Mouse (Mus musculus): ENCODE data around the gene Teddm3.
"Not testable (repeated sequence)": the region's sequence is repeated elsewhere in the genome, so short reads cannot be mapped to it uniquely, and the experiment has no call there.

Teddm3 gene

DNA sequence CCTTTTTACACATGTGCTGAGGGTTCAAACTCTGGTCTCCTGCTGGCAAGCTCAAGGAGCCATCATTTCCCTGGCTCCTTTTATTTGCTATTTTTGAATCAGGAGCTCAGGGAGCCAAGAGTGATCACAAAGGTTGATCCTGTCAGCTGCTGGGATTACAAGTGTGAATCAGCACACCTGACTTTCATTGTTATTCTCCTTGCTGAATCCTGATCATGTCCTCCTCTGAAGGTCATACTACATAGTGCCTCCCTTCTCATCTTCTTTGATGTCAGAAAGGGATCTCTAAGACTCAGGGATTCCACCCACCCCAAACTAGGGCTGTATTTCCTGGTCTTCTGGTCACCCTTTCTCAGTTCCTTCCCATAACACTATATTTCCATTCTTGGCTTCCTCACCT, 3.9 kb downstream of the Teddm3 start:
- no peak for DNase-seq

- DNase-seq = not testable (repeated sequence)
Observed at GRCm38 (mm10) chr16:21148451-21148850, 5.3 kb downstream of the Teddm3 start.

DNA sequence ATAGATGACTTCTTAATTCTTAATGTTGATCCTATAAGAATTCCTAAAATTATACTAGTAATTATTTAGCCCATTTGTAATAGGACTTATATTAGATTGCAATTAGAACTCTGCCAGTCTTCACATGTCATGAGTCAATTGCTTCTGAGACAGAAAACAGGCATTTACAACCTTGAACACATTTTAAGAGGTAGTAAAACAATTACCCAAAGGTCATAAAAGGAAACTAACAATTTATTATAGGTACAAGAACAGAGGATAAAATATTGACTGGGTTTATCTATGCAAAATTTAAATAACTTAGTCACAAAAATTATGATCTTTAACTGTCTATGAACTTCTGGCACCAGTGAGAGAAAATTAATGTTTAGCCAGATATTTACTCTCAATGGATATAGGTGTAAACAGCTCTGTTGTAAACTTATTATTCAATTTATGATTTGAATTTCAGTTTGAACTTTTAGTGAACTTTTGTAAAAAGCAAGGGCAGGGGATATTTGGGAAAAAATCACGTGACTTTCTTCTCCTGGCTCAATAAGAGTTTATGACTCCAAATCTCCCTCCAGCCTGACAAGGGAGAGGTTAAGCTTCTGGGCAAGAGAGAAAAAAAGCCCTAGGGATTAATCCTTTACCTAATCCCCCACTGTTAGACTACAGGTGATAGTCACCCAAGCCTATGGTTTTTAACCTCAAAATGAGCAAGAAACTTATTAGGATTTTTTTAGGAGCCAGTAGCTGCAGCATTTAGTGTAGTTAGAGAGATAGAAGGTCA, 17.3 kb downstream of the Teddm3 start:
- DNase-seq = no peak

- peak in 1 of 2 experiments; percentile 9 for DNase-seq
Observed at GRCm38 (mm10) chr16:21127666-21128065, 26.1 kb downstream of the Teddm3 start.

DNA sequence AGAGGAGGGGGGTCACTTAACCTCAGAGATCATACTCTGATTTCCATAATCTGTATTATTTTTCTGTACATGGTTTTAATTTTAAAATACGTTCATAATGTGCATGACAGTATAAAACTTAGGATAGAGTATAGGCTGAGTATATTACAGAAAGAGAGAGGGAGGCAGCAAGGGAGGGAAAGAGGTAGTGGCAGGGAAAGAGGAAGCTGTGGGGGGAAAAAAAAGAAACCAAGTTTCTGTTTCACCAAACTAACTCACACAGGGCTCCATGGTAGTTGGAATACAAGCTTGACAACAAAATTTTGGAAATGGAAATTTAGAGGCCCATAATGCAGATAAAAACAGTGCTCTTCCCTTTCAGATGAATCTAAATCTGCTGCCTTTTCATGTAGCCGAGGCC, 31.0 kb downstream of the Teddm3 start:
- not testable (repeated sequence) for DNase-seq

DNA sequence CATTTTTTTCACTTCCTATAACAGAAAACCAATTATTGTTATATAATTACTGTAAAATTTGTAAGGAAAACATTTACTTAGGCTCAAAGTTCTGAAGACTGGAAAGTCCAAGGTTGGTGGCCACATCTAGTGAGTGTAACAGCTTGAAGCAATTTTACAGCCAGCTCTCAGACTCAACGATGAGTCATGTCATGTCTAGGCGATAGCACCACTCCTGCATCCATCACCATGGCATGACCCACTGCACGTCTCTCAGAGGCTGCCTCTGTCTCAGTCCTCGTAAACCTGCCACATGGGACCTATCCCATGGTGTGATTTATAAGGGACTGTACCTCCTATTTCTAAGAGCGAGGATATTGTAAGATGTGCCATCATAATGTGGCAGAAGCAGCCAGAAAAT, 37.7 kb downstream of the Teddm3 start:
- no peak for DNase-seq

DNA sequence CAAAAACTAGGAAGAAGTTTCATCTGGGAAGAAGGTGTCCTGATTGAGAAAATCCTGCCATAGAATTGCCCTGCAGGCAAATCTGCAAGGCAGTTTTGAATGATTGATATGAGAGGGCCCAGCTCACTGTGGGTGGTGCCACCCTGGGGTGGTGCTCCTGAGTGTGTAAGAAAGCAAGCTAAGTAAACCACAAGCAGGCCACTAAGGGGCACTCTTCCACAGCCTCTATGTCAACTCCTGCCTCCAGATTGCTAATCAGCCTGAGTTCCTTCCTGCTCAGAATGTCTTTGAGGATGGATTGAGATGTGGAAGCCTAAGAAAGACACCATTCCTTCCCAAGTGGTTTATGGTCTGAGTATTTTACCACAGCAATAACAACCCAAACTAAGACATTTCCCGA, 44.3 kb downstream of the Teddm3 start:
- peak in 1 of 2 experiments; percentile 3 for DNase-seq
